Mouse (Mus musculus): ENCODE results near the gene Lmo4. TPM values are rescaled to one million over a fixed set of nuclear protein-coding genes. Genes with fewer than 3 reads are reported as not detected.

Gene Lmo4
- 62.2 and 70.7 TPM in 2 replicates for polyA plus RNA-seq (2014; fragmentation: Nextera tagmentation; extraction: Ambion mirVana)

- peak within 1 kb of the TSS; percentile 80 for H3K4me3 ChIP-seq (ENCODE audit: low read depth, low read length)
- no peaks in the 10 kb centered on the region for H3K27me3 ChIP-seq (ENCODE audit: control insufficient read depth, insufficient read depth, low read length)
- peak within 1 kb of the TSS; percentile 75 for H3K4me2 ChIP-seq (ENCODE audit: low read depth)
- peak; percentile 81 for DNase-seq (ENCODE audit: low spot score)
- peaks cover 5% of the 10 kb centered on the region; the same call in 1 of the 2 replicates for H3K4me1 ChIP-seq (ENCODE audit: control insufficient read depth, insufficient read depth, low read length)
- H3K27ac ChIP-seq (ENCODE audit: low read depth, low read length), result peak within 1 kb of the TSS; percentile 88
- WGBS, result 1% methylated on average over 52 of the region's 76 CpGs
- ATAC-seq (ENCODE audit: insufficient read depth, low FRiP score, low TSS enrichment), result peak; percentile 61
- H3K9ac ChIP-seq (ENCODE audit: low read length), result peak within 1 kb of the TSS; percentile 93
- no peaks in the 10 kb centered on the region; the same call in 1 of the 2 replicates for H3K36me3 ChIP-seq (ENCODE audit: control insufficient read depth, insufficient read depth, low read length)
- no peaks in the 10 kb centered on the region for H3K9me3 ChIP-seq (ENCODE audit: control insufficient read depth, low read length)
These were observed at the start of gene Lmo4 for GRCm38 (mm10) chr3:144204413-144205311. Gene Lmo4 (minus strand): TSS chr3:144205220.

- 82% methylated on average over 5 of the region's 5 CpGs for WGBS
- Histone ChIP-seq H3K4me1 (ENCODE audit: control insufficient read depth, insufficient read depth, low read length) (no peaks in the 10 kb centered on the region), H3K9ac (ENCODE audit: low read length) (no peak overlapping the region), H3K9me3 (ENCODE audit: control insufficient read depth, low read length) (no peaks in the 10 kb centered on the region), H3K27me3 (ENCODE audit: control insufficient read depth, insufficient read depth, low read length) (no peaks in the 10 kb centered on the region), H3K27ac (ENCODE audit: low read depth, low read length) (no peak overlapping the region), H3K4me2 (ENCODE audit: low read depth) (no peak overlapping the region), H3K36me3 (ENCODE audit: control insufficient read depth, insufficient read depth, low read length) (no peaks in the 10 kb centered on the region), H3K4me3 (ENCODE audit: low read depth, low read length) (no peak overlapping the region)
- ATAC-seq (ENCODE audit: insufficient read depth, low FRiP score, low TSS enrichment), result no peak
- DNase-seq (ENCODE audit: low spot score), result no peak
These were observed 49.3 kb upstream of the Lmo4 start for GRCm38 (mm10) chr3:144254281-144254680.

GRCm38 (mm10) chr3:144253018-144253417, 48.0 kb upstream of the Lmo4 start:
- no peak for ATAC-seq (ENCODE audit: insufficient read depth, low FRiP score, low TSS enrichment)
- H3K9ac ChIP-seq (ENCODE audit: low read length), result no peak overlapping the region
- no peak for DNase-seq (ENCODE audit: low spot score)
- WGBS, result 81% methylated on average over 6 of the region's 6 CpGs
- no peak overlapping the region for H3K27ac ChIP-seq (ENCODE audit: low read depth, low read length)
- no peaks in the 10 kb centered on the region for H3K4me1 ChIP-seq (ENCODE audit: control insufficient read depth, insufficient read depth, low read length)
- no peaks in the 10 kb centered on the region for H3K36me3 ChIP-seq (ENCODE audit: control insufficient read depth, insufficient read depth, low read length)
- no peak overlapping the region for H3K4me2 ChIP-seq (ENCODE audit: low read depth)
- no peaks in the 10 kb centered on the region for H3K27me3 ChIP-seq (ENCODE audit: control insufficient read depth, insufficient read depth, low read length)
- no peak overlapping the region for H3K4me3 ChIP-seq (ENCODE audit: low read depth, low read length)
- no peaks in the 10 kb centered on the region for H3K9me3 ChIP-seq (ENCODE audit: control insufficient read depth, low read length)

GRCm38 (mm10) chr3:144252109-144252508, 47.1 kb upstream of the Lmo4 start:
- no peaks in the 10 kb centered on the region for H3K36me3 ChIP-seq (ENCODE audit: control insufficient read depth, insufficient read depth, low read length)
- WGBS, result 81% methylated on average over 4 of the region's 4 CpGs
- no peaks in the 10 kb centered on the region for H3K9me3 ChIP-seq (ENCODE audit: control insufficient read depth, low read length)
- no peaks in the 10 kb centered on the region for H3K27me3 ChIP-seq (ENCODE audit: control insufficient read depth, insufficient read depth, low read length)
- ATAC-seq (ENCODE audit: insufficient read depth, low FRiP score, low TSS enrichment) (no peak), DNase-seq (ENCODE audit: low spot score) (no peak)
- no peak overlapping the region for H3K4me3 ChIP-seq (ENCODE audit: low read depth, low read length)
- H3K27ac ChIP-seq (ENCODE audit: low read depth, low read length), result no peak overlapping the region
- no peak overlapping the region for H3K4me2 ChIP-seq (ENCODE audit: low read depth)
- no peaks in the 10 kb centered on the region for H3K4me1 ChIP-seq (ENCODE audit: control insufficient read depth, insufficient read depth, low read length)
- no peak overlapping the region for H3K9ac ChIP-seq (ENCODE audit: low read length)

- Histone ChIP-seq H3K4me3 (ENCODE audit: low read depth, low read length) (no peak overlapping the region), H3K27me3 (ENCODE audit: control insufficient read depth, insufficient read depth, low read length) (no peaks in the 10 kb centered on the region), H3K4me1 (ENCODE audit: control insufficient read depth, insufficient read depth, low read length) (no peaks in the 10 kb centered on the region), H3K9ac (ENCODE audit: low read length) (no peak overlapping the region), H3K36me3 (ENCODE audit: control insufficient read depth, insufficient read depth, low read length) (no peaks in the 10 kb centered on the region), H3K4me2 (ENCODE audit: low read depth) (no peak overlapping the region), H3K9me3 (ENCODE audit: control insufficient read depth, low read length) (no peaks in the 10 kb centered on the region), H3K27ac (ENCODE audit: low read depth, low read length) (no peak overlapping the region)
- ATAC-seq (ENCODE audit: insufficient read depth, low FRiP score, low TSS enrichment), result peak; percentile 38; the same call in 1 of the 2 replicates
- DNase-seq (ENCODE audit: low spot score), result peak; percentile 81
- WGBS, result 28% methylated on average over 15 of the region's 15 CpGs
These were observed 37.1 kb upstream of the Lmo4 start for GRCm38 (mm10) chr3:144242025-144242673.

GRCm38 (mm10) chr3:144241161-144241560, 36.1 kb upstream of the Lmo4 start:
- 91% methylated on average over 3 of the region's 3 CpGs for WGBS
- H3K27me3 ChIP-seq (ENCODE audit: control insufficient read depth, insufficient read depth, low read length), result no peaks in the 10 kb centered on the region
- H3K9ac ChIP-seq (ENCODE audit: low read length), result no peak overlapping the region
- H3K36me3 ChIP-seq (ENCODE audit: control insufficient read depth, insufficient read depth, low read length), result no peaks in the 10 kb centered on the region
- no peak overlapping the region for H3K27ac ChIP-seq (ENCODE audit: low read depth, low read length)
- DNase-seq (ENCODE audit: low spot score), result no peak
- no peak overlapping the region for H3K4me3 ChIP-seq (ENCODE audit: low read depth, low read length)
- no peaks in the 10 kb centered on the region for H3K9me3 ChIP-seq (ENCODE audit: control insufficient read depth, low read length)
- ATAC-seq (ENCODE audit: insufficient read depth, low FRiP score, low TSS enrichment), result no peak
- H3K4me2 ChIP-seq (ENCODE audit: low read depth), result no peak overlapping the region
- H3K4me1 ChIP-seq (ENCODE audit: control insufficient read depth, insufficient read depth, low read length), result no peaks in the 10 kb centered on the region

GRCm38 (mm10) chr3:144238482-144238881, 33.5 kb upstream of the Lmo4 start:
- no peaks in the 10 kb centered on the region for H3K9me3 ChIP-seq (ENCODE audit: control insufficient read depth, low read length)
- no peak overlapping the region for H3K9ac ChIP-seq (ENCODE audit: low read length)
- no peak overlapping the region for H3K4me2 ChIP-seq (ENCODE audit: low read depth)
- H3K27me3 ChIP-seq (ENCODE audit: control insufficient read depth, insufficient read depth, low read length), result no peaks in the 10 kb centered on the region
- H3K27ac ChIP-seq (ENCODE audit: low read depth, low read length), result no peak overlapping the region
- H3K36me3 ChIP-seq (ENCODE audit: control insufficient read depth, insufficient read depth, low read length), result no peaks in the 10 kb centered on the region
- no peak overlapping the region for H3K4me3 ChIP-seq (ENCODE audit: low read depth, low read length)
- no peak for DNase-seq (ENCODE audit: low spot score)
- H3K4me1 ChIP-seq (ENCODE audit: control insufficient read depth, insufficient read depth, low read length), result no peaks in the 10 kb centered on the region
- ATAC-seq (ENCODE audit: insufficient read depth, low FRiP score, low TSS enrichment), result no peak
- WGBS, result 94% methylated on average over 11 of the region's 11 CpGs

GRCm38 (mm10) chr3:144232347-144233008, 27.5 kb upstream of the Lmo4 start:
- Histone ChIP-seq H3K27ac (ENCODE audit: low read depth, low read length) (no peak overlapping the region), H3K36me3 (ENCODE audit: control insufficient read depth, insufficient read depth, low read length) (no peaks in the 10 kb centered on the region), H3K4me1 (ENCODE audit: control insufficient read depth, insufficient read depth, low read length) (no peaks in the 10 kb centered on the region), H3K9ac (ENCODE audit: low read length) (no peak overlapping the region), H3K9me3 (ENCODE audit: control insufficient read depth, low read length) (no peaks in the 10 kb centered on the region), H3K4me2 (ENCODE audit: low read depth) (no peak overlapping the region), H3K27me3 (ENCODE audit: control insufficient read depth, insufficient read depth, low read length) (no peaks in the 10 kb centered on the region), H3K4me3 (ENCODE audit: low read depth, low read length) (no peak overlapping the region)
- no peak for ATAC-seq (ENCODE audit: insufficient read depth, low FRiP score, low TSS enrichment)
- no peak for DNase-seq (ENCODE audit: low spot score)
- WGBS, result 90% methylated on average over 11 of the region's 11 CpGs

Measured in neural tube, embryonic 11.5 days (tissue).